Mouse (Mus musculus) brain, embryonic 14.5 days (tissue): ENCODE measurements around the gene Gm42417.

Experiments
- CTCF ChIP-seq: fragments of 200-500 bp; IDR thresholded peaks from 2 replicates; pipeline ENCODE4 v1.5.1; 2012; ENCODE audit warnings: inconsistent platforms, mild to moderate bottlenecking, moderate library complexity, borderline replicate concordance; ENCODE audit not compliant: insufficient read depth, insufficient read length; ENCODE audit errors: extremely low read depth
- POLR2A ChIP-seq: fragments of 200-500 bp; IDR thresholded peaks from 2 replicates; pipeline ENCODE4 v1.6.1; 2012; ENCODE audit warnings: mild to moderate bottlenecking, inconsistent platforms, borderline replicate concordance; ENCODE audit not compliant: poor library complexity, insufficient read depth, insufficient read length, severe bottlenecking; ENCODE audit errors: extremely low read depth

DNA sequence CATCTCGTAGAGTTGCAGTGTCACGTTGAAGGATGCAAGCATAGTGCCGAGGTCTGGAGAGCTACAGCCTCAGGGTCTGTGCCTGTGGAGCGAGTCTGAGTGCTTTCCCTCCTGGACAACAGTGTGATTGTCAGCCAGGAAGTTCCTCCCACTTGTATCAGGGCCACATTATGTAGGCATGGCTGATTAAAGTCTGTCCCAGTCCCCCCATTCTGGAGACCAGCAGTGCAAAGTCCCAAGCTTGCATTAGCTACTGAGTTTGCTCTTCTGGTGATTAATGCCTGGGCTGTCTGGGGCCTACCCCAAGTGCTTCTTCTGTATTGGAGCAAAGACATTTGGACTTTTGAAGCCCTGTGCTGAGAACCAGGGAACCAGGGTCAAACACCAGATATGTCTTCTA lies 55.4 kb downstream of the Gm42417 start:
- TF ChIP-seq CTCF (no peak), POLR2A (no peak)
